Mouse (Mus musculus): ENCODE results near the gene Mat2a. TPM values are rescaled to one million over a fixed set of nuclear protein-coding genes. Genes with fewer than 3 reads are reported as not detected.

Gene Mat2a
- polyA plus RNA-seq, 1 experiment from 2014 or later, result 165 TPM

GRCm38 (mm10) chr6:72425646-72426045 is 13.7 kb downstream of the Mat2a start:
- no peak overlapping the region for H3K4me2 ChIP-seq (replicated peaks; ENCODE audit: low read depth, low read length)
- ATAC-seq (no peak), DNase-seq (ENCODE audit: low spot score) (no peak)
- TF ChIP-seq EP300 (IDR thresholded peaks at IDR 0.05) (no peak), CTCF (IDR thresholded peaks at IDR 0.05) (no peak)
- no peak overlapping the region for H3K4me3 ChIP-seq (ENCODE audit: low read depth, low read length)
- no peaks in the 10 kb centered on the region for H3K9me3 ChIP-seq (ENCODE audit: low read length)
- 89% methylated on average over 11 of the region's 11 CpGs for WGBS
- no peaks in the 10 kb centered on the region for H3K27me3 ChIP-seq (replicated peaks; ENCODE audit: insufficient read depth, low read length)
- no peak overlapping the region for H3K27ac ChIP-seq (ENCODE audit: low read length)
- H3K4me1 ChIP-seq (ENCODE audit: insufficient read depth, low read depth, low read length), result no peaks in the 10 kb centered on the region
- no peak overlapping the region for H3K9ac ChIP-seq (replicated peaks; ENCODE audit: low read depth)
- peaks cover 25% of the 10 kb centered on the region for H3K36me3 ChIP-seq (ENCODE audit: insufficient read depth, low read length)

- Histone ChIP-seq H3K9me3 (ENCODE audit: low read length) (no peaks in the 10 kb centered on the region), H3K4me3 (ENCODE audit: low read depth, low read length) (no peak overlapping the region), H3K4me2 (replicated peaks; ENCODE audit: low read depth, low read length) (no peak overlapping the region), H3K27me3 (replicated peaks; ENCODE audit: insufficient read depth, low read length) (no peaks in the 10 kb centered on the region), H3K4me1 (ENCODE audit: insufficient read depth, low read depth, low read length) (no peaks in the 10 kb centered on the region), H3K27ac (ENCODE audit: low read length) (no peak overlapping the region), H3K9ac (replicated peaks; ENCODE audit: low read depth) (no peak overlapping the region), H3K36me3 (ENCODE audit: insufficient read depth, low read length) (peaks cover 25% of the 10 kb centered on the region)
- TF ChIP-seq CTCF (IDR thresholded peaks at IDR 0.05) (no peak), EP300 (IDR thresholded peaks at IDR 0.05) (no peak)
- DNase-seq (ENCODE audit: low spot score), result no peak
- WGBS, result 83% methylated on average over 10 of the region's 10 CpGs
- no peak for ATAC-seq
Observed at GRCm38 (mm10) chr6:72420901-72421300, 18.5 kb downstream of the Mat2a start.

- H3K27me3 ChIP-seq (replicated peaks; ENCODE audit: insufficient read depth, low read length), result no peaks in the 10 kb centered on the region
- DNase-seq (ENCODE audit: low spot score), result no peak
- H3K9me3 ChIP-seq (ENCODE audit: low read length), result no peaks in the 10 kb centered on the region
- no peak overlapping the region for H3K27ac ChIP-seq (ENCODE audit: low read length)
- peaks cover 22% of the 10 kb centered on the region for H3K36me3 ChIP-seq (ENCODE audit: insufficient read depth, low read length)
- H3K4me2 ChIP-seq (replicated peaks; ENCODE audit: low read depth, low read length), result no peak overlapping the region
- TF ChIP-seq CTCF (IDR thresholded peaks at IDR 0.05) (no peak), EP300 (IDR thresholded peaks at IDR 0.05) (no peak)
- peaks cover 3% of the 10 kb centered on the region; the same call in 1 of the 2 replicates for H3K4me1 ChIP-seq (ENCODE audit: insufficient read depth, low read depth, low read length)
- WGBS, result 87% methylated on average over 1 of the region's 1 CpGs
- no peak for ATAC-seq
- H3K4me3 ChIP-seq (ENCODE audit: low read depth, low read length), result no peak overlapping the region
- H3K9ac ChIP-seq (replicated peaks; ENCODE audit: low read depth), result no peak overlapping the region
Observed at GRCm38 (mm10) chr6:72419806-72420205, 19.6 kb downstream of the Mat2a start.

- peaks cover 3% of the 10 kb centered on the region; the same call in 1 of the 2 replicates for H3K4me1 ChIP-seq (ENCODE audit: insufficient read depth, low read depth, low read length)
- H3K27me3 ChIP-seq (replicated peaks; ENCODE audit: insufficient read depth, low read length), result no peaks in the 10 kb centered on the region
- H3K4me3 ChIP-seq (ENCODE audit: low read depth, low read length), result no peak overlapping the region
- H3K9me3 ChIP-seq (ENCODE audit: low read length), result no peaks in the 10 kb centered on the region
- no peak overlapping the region for H3K4me2 ChIP-seq (replicated peaks; ENCODE audit: low read depth, low read length)
- peaks cover 10% of the 10 kb centered on the region for H3K36me3 ChIP-seq (ENCODE audit: insufficient read depth, low read length)
- H3K9ac ChIP-seq (replicated peaks; ENCODE audit: low read depth), result no peak overlapping the region
- no peak overlapping the region for H3K27ac ChIP-seq (ENCODE audit: low read length)
- TF ChIP-seq CTCF (IDR thresholded peaks at IDR 0.05), result no peak
- no peak for TF ChIP-seq EP300 (IDR thresholded peaks at IDR 0.05)
- DNase-seq (ENCODE audit: low spot score), result no peak
- 90% methylated on average over 4 of the region's 4 CpGs for WGBS
- ATAC-seq, result no peak
Observed at GRCm38 (mm10) chr6:72418279-72418678, 21.1 kb downstream of the Mat2a start.

- DNase-seq (ENCODE audit: low spot score), result peak; percentile 68
- no peaks in the 10 kb centered on the region for H3K9me3 ChIP-seq (ENCODE audit: low read length)
- no peaks in the 10 kb centered on the region for H3K27me3 ChIP-seq (replicated peaks; ENCODE audit: insufficient read depth, low read length)
- H3K4me3 ChIP-seq (ENCODE audit: low read depth, low read length), result no peak overlapping the region
- 51% methylated on average over 7 of the region's 7 CpGs for WGBS
- H3K4me2 ChIP-seq (replicated peaks; ENCODE audit: low read depth, low read length), result 0 out of 2 replicates have a peak overlapping the region, but pooled peaks have one; percentile 82
- TF ChIP-seq CTCF (IDR thresholded peaks at IDR 0.05), result no peak
- TF ChIP-seq EP300 (IDR thresholded peaks at IDR 0.05), result peak; percentile 63; the same call in 1 of the 2 replicates
- H3K27ac ChIP-seq (ENCODE audit: low read length), result 0 out of 2 replicates have a peak overlapping the region, but pooled peaks have one; percentile 2
- peaks cover 3% of the 10 kb centered on the region; the same call in 1 of the 2 replicates for H3K4me1 ChIP-seq (ENCODE audit: insufficient read depth, low read depth, low read length)
- peaks cover 7% of the 10 kb centered on the region; the same call in 1 of the 2 replicates for H3K36me3 ChIP-seq (ENCODE audit: insufficient read depth, low read length)
- ATAC-seq, result peak; percentile 37
- H3K9ac ChIP-seq (replicated peaks; ENCODE audit: low read depth), result no peak overlapping the region
Observed at GRCm38 (mm10) chr6:72415964-72416772, 23.2 kb downstream of the Mat2a start.

GRCm38 (mm10) chr6:72415181-72415580 is 24.2 kb downstream of the Mat2a start:
- TF ChIP-seq CTCF (IDR thresholded peaks at IDR 0.05), result peak; percentile 35
- TF ChIP-seq EP300 (IDR thresholded peaks at IDR 0.05), result no peak
- H3K4me3 ChIP-seq (ENCODE audit: low read depth, low read length), result peak overlapping the region; percentile 80
- no peaks in the 10 kb centered on the region for H3K27me3 ChIP-seq (replicated peaks; ENCODE audit: insufficient read depth, low read length)
- H3K27ac ChIP-seq (ENCODE audit: low read length), result no peak overlapping the region
- DNase-seq (ENCODE audit: low spot score) (peak; percentile 30), ATAC-seq (no peak)
- H3K4me1 ChIP-seq (ENCODE audit: insufficient read depth, low read depth, low read length), result peaks cover 3% of the 10 kb centered on the region; the same call in 1 of the 2 replicates
- WGBS, result 75% methylated on average over 5 of the region's 5 CpGs
- no peak overlapping the region for H3K9ac ChIP-seq (replicated peaks; ENCODE audit: low read depth)
- H3K9me3 ChIP-seq (ENCODE audit: low read length), result no peaks in the 10 kb centered on the region
- H3K36me3 ChIP-seq (ENCODE audit: insufficient read depth, low read length), result peaks cover 7% of the 10 kb centered on the region; the same call in 1 of the 2 replicates
- H3K4me2 ChIP-seq (replicated peaks; ENCODE audit: low read depth, low read length), result peak overlapping the region; percentile 82

All from lung, postnatal 0 days (tissue).